Mouse (Mus musculus): ENCODE measurements around the gene Arg2.

DNA sequence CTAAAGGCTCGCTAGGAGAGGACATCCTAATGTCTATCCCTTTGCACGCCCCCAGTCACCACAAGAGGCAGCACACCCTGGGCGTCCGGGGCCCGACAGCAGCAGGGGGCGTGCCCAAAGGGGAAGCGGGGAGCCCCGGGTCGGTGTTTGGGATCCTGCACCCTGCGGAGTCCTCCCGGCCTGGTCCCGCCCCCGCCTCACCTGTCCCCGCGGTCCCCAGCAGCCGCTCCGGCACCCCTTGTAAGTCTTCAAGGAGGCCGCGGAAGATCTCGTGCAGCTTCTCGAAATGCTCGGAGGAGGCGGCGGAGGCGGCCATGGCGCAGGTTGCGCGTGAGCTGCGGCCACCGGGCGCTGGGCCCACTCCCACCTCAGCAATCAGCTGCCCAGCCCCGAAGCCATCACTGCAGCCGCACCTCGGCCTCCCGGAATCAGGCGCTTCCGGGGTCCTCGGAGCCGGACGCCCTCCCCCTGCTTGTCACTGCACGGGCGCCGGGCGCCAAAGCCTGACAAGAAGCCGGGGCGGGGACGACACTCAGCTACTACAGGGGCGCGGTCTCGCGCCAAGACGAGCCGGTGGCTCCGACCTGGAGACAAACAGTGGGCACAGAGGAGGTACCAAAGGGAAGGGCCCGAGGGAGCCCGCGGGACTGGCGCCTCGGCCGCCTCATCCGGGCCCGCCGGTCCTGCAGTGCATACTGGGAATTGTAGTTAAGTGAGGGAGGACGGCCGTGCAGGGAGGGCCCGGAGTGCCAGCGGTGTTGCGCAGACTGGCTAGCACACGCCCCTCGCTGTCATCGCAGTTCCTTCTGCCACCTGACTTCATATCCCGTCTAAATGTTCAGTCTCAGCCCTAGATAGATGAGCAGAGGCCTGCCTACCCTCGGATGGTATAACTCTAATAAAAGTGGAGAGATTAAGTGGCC lies 41.7 kb downstream of the Arg2 start, which contains the start of gene Vti1b:
- TF ChIP-seq CTCF (IDR thresholded peaks at IDR 0.05; ENCODE audit: low read depth) (peak; percentile 82), EP300 (optimal IDR thresholded peaks at IDR 0.05) (peak; percentile 87)

Data from stomach, postnatal 0 days (tissue).